33 mouse cellular contexts compared by ENCODE assay signal in the genomic region with DNA sequence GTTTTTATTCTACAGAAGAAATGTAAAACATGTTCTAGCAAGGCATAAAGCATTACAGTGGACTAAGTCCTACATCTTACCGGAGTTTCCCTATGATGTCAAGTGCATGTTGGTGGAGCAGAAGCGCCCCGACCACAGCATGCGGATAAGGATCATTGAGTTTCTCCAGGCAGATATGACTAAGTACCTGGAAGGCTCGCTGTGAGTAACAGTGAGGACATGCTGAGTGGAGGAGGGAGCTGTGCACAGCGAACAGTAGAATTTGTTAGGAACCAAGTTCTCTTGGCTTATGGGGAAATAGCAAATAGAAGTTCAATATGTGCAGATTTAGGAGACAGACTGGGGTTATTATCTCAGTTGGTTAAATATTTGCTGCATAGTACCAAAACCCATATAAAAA. TPM values are rescaled to one million over a fixed set of nuclear protein-coding genes. Genes with fewer than 3 reads are reported as not detected.
"Had no signal": no experiment of that assay in that cellular context is flagged by ENCODE, and none has a peak within 500 bp of the region (broad histone marks: within the 10 kb centered on the region; RNA-seq: fewer than 3 reads in every experiment).

No protein-coding gene starts in this region.

- DNase-seq: gastrocnemius, adult 2 months; gastrocnemius, postnatal 10 days; gastrocnemius, postnatal 25 days; heart, adult 18-20 months; heart, postnatal 10 days; heart, postnatal 36 days; kidney, adult 11 months; kidney, adult 2 months; kidney, adult 9 months; kidney, postnatal 14 days; kidney, postnatal 36 days; liver; lung, adult 18-20 months had no signal

- H3K4me2 ChIP-seq: heart, embryonic 12.5 days; hindbrain, embryonic 13.5 days; hindbrain, embryonic 15.5 days; kidney, embryonic 15.5 days; limb, embryonic 12.5 days; liver, embryonic 11.5 days had no signal

- H3K4me1 ChIP-seq: heart, embryonic 10.5 days; heart, embryonic 12.5 days; hindbrain, embryonic 13.5 days; hindbrain, embryonic 15.5 days; kidney, embryonic 15.5 days; limb, embryonic 12.5 days had no signal

- H3K27me3 ChIP-seq: heart, embryonic 12.5 days; hindbrain, embryonic 13.5 days; hindbrain, embryonic 15.5 days; kidney, embryonic 15.5 days; limb, embryonic 12.5 days had no signal

- H3K36me3 ChIP-seq: heart, embryonic 10.5 days; heart, embryonic 12.5 days; hindbrain, embryonic 13.5 days; hindbrain, embryonic 15.5 days; kidney, embryonic 15.5 days; limb, embryonic 10.5 days; limb, embryonic 12.5 days had no signal

- H3K9me3 ChIP-seq: heart, embryonic 10.5 days; heart, embryonic 12.5 days; hindbrain, embryonic 13.5 days; hindbrain, embryonic 15.5 days; kidney, embryonic 15.5 days; limb, embryonic 10.5 days; limb, embryonic 12.5 days had no signal

- H3K9ac ChIP-seq: heart, embryonic 12.5 days; hindbrain, embryonic 13.5 days; hindbrain, embryonic 15.5 days; kidney, embryonic 15.5 days; limb, embryonic 12.5 days; liver, embryonic 14.5 days had no signal

- H3K27ac ChIP-seq: gastrocnemius, adult 2 months; heart, embryonic 10.5 days; hindbrain, embryonic 13.5 days; hindbrain, embryonic 15.5 days; hindbrain, postnatal 0 days; kidney, embryonic 15.5 days; kidney, postnatal 0 days; layer of hippocampus, adult 2 months; limb, embryonic 10.5 days; limb, embryonic 12.5 days; liver, embryonic 14.5 days had no signal

- H3K4me3 ChIP-seq: gastrocnemius, adult 2 months; heart, embryonic 10.5 days; heart, embryonic 12.5 days; hindbrain, embryonic 13.5 days; hindbrain, embryonic 15.5 days; kidney, embryonic 15.5 days; layer of hippocampus, adult 2 months; limb, embryonic 10.5 days; limb, embryonic 12.5 days had no signal

- ATAC-seq: hindbrain, postnatal 0 days; intestine, embryonic 16.5 days had no signal

RNA-seq across cellular contexts. Expression of a gene that starts 15.0 kb away (rescaled TPM):
- total RNA-seq: gastrocnemius, adult 2 months; gastrocnemius, postnatal 10 days; gastrocnemius, postnatal 25 days; gastrocnemius, postnatal 4 days; granulocyte monocyte progenitor cell, adult 5-6 weeks; heart, adult 18-20 months; heart, adult 8-10 months; heart, postnatal 10 days; heart, postnatal 36 days; layer of hippocampus, adult 2 months; layer of hippocampus, postnatal 25 days had no signal
- polyA plus RNA-seq: heart, embryonic 12.5 days; heart, embryonic 14.5 days; intestine, embryonic 14.5 days; intestine, embryonic 16.5 days; kidney, embryonic 15.5 days; kidney, postnatal 0 days; limb, embryonic 12.5 days; liver, embryonic 11.5 days; liver, embryonic 14.5 days; liver, embryonic 16.5 days had no signal
